Mouse (Mus musculus) thymus, postnatal 0 days (tissue): ENCODE results near the gene Mob1b. TPM values are rescaled to one million over a fixed set of nuclear protein-coding genes. Genes with fewer than 3 reads are reported as not detected.
"Not testable (repeated sequence)": the region's sequence is repeated elsewhere in the genome, so short reads cannot be mapped to it uniquely, and the experiment has no call there.

ENCODE experiments used
- DNase-seq: peaks from one replicate; pipeline ENCODE4 v3.0.0-alpha.2; 2015; ENCODE audit warnings: low spot score
- polyA plus RNA-seq: library from polyadenylated mRNA; unstranded; fragments of >200 nt; fragmentation: Nextera tagmentation; extraction: Ambion mirVana; gene quantifications from 2 replicates; pipeline ENCODE4 v1.2.1, GENCODE M21; 2015

Gene Mob1b
- polyA plus RNA-seq, 1 experiment from 2014 or later, result 10.2 TPM

DNA sequence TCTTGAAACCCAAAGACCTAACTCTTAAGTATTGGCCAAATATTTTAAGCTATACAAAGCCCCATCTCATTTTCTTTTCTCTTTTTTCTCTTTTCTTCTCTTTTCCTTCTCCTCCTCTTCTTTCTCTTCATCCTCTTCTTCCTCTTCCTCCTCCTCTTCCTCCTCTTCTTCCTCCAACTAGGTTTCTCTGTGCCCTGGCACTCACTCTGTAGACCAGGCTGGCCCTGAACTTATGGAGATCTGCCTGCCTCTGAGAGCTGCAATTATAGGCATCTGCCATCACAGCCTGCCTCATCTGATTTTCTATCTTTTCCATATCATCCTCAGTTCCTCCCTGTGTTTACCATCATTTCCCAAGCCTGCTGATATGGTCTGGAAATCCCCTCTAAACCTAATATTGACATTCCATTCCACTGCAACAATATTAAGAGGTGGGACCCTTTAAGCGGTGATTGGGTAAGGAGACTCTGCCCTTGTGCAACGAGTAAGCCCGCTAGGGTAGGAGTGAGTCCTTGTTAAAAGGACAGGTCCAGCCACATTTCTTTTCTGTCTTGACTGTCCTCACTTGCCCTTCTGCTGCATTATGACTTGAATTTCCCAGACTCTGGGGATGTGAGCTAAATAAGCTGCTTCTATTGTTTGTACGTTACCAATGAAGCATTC, 21.3 kb upstream of the Mob1b start:
- DNase-seq, result no peak

DNA sequence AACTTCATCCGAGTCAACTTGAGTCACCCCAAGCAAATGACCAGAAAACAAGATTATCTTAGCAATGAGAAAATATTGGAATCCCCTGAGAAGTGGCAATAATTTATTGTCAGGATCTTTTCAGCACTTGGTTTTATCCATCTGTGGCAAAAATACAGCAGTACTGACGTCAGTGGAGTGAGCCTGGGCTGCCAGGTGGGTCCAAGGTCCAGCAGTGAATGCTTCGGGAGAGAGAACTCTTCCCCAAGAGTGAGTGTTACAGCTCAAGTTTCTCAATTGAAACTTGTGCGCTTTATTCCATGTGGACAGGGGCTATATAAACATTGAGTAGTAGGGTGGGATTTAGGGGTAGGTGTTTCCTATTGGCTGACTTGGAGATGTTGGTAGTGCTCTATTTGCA, 18.6 kb upstream of the Mob1b start:
- no peak for DNase-seq

- DNase-seq, result no peak
Measured at GRCm38 (mm10) chr5:88703551-88703950, 17.1 kb upstream of the Mob1b start.

GRCm38 (mm10) chr5:88711128-88711527, 9.5 kb upstream of the Mob1b start:
- no peak for DNase-seq

- DNase-seq, result no peak
Measured at GRCm38 (mm10) chr5:88711618-88712224, 8.9 kb upstream of the Mob1b start.

- DNase-seq, result no peak
Measured at GRCm38 (mm10) chr5:88712328-88712727, 8.3 kb upstream of the Mob1b start.

- DNase-seq, result no peak
Measured at GRCm38 (mm10) chr5:88716983-88717382, 3.7 kb upstream of the Mob1b start.

DNA sequence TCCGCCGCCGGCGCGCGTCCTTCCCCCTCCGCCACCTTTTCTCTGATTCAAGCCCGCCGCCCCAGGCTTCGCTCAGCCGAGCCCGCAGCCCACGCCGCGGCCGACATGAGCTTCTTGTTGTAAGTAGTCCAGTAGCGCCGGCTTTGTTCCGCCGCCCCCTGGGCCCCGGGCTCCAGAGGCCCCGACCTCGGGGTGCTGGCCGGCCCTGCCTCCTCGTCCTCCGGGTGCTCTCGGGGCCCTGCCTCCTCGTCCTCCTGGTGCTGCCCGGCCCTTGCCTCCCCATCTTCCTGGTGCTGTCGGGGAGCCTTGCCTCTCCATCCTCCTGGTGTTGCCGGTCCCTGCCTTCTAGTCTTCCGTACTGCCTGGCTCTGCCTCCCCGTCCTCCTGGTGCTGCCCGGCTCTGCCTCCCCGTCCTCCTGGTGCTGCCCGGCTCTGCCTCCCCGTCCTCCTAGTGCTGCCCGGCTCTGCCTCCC, 384 bp downstream of the Mob1b start:
- no peak for DNase-seq

DNA sequence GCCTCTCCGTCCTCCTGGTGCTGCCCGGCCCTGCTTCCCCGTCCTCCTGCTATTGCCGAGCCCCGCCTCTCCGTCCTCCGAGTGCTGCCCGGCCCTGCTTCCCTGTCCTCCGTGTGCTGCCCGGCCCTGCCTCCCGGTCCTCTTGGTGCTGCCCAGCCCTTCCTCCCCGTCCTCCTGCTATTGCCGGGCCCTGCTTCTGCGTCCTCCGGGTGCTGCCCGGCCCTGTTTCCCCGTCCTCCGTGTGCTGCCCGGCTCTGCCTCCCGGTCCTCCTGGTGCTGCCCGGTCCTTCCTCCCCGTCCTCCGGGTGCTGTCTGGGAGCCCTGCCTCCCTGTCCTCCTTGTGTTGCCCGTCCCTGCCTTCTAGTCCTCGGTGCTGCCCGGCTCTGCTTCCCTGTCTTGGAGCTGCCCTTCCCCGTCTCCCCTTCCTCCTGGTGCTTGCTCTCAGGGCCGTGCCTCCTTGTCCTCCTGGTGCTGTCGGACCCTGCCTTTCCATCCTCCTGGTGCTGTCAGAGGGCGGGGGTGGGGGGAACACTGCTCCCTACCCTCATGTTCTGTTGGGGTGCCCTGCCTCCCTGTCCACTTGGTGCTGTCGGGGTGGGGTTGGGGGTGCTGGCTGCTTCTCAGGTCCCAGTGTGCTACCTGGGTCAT, 1.0 kb downstream of the Mob1b start:
- DNase-seq, result no peak

DNA sequence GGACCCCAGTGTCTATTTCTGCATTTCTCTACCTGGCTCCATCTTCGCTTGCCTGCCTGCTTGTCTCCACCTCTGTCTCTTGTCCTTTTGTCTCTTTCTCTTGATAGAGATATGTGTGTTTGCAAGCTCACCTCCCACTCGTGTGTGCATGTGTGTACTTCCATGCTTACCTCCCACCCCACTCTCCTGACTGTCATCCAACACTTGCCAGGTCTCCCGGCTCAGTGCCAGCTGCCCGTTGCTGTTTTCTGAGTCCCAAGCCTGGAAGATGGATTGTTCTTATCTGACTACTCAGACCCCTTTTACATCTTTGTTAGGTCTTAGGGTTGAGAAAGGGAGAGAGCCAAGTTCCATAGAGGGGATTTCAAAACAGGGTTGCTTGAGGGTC, 1.6 kb downstream of the Mob1b start:
- no peak for DNase-seq

DNA sequence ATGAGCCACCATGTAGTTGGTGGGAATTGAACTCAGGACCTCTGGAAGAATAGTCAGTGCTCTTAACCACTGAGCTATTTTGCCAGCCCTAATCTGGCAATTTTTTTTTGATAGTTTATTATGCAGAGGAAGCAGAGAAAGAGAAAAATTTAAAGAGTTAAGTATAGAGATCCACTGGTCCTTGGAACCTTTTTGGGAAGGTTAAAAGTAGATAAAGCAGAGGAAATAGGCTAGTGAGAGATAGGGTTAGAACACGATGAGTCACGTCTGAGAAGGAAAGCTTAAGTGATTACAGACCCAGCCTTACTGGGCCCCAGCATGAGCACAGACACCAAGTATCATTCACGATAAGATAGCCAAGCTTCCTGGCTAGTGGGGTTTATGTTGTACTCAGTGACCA, 3.4 kb downstream of the Mob1b start:
- DNase-seq, result no peak

DNA sequence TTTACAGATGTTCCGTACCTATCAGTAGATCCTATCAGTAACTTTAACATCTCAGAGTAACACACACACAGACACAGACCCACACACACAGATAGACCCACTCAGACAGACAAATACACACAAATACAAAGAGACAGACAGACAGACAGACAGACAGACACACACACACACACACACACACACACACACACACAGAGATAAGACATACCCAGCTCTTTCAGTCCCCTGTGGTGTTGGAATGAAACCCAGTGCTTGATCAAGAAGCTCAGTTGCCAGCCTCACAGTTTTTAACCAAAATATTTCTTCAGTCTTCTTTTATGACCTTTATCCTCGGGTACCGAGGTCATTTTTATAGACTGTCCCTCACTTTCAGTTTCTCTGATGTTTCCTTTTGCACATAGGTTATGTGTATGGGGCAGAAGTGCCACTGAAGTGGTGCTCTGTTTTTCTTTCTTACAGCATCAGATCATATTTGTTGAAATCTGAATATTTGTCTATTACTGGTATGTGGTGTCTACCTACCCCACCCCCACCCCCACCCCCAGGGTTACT, 7.0 kb downstream of the Mob1b start:
- DNase-seq, result no peak

- peak; percentile 37 for DNase-seq
Measured at GRCm38 (mm10) chr5:88734786-88735185, 14.1 kb downstream of the Mob1b start.

GRCm38 (mm10) chr5:88741065-88741464, 20.4 kb downstream of the Mob1b start:
- not testable (repeated sequence) for DNase-seq

GRCm38 (mm10) chr5:88747774-88748173, 27.1 kb downstream of the Mob1b start:
- DNase-seq, result no peak

DNA sequence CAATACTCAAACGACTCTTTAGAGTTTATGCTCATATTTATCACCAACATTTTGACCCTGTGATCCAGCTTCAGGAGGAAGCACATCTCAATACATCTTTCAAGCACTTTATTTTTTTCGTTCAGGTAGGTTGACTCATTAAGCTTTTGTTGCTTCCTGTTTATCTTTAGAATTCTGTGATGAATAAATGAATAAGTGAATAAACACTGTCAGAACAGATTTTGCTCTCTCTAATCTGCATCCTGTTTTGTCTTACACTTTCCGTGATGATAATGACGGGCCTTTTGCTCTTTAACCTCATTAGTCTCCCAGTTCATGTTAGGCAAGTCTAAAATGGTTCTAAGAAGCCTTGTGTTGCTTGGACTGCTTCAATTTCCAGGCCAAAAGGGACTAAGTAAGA, 32.5 kb downstream of the Mob1b start:
- DNase-seq, result no peak

DNA sequence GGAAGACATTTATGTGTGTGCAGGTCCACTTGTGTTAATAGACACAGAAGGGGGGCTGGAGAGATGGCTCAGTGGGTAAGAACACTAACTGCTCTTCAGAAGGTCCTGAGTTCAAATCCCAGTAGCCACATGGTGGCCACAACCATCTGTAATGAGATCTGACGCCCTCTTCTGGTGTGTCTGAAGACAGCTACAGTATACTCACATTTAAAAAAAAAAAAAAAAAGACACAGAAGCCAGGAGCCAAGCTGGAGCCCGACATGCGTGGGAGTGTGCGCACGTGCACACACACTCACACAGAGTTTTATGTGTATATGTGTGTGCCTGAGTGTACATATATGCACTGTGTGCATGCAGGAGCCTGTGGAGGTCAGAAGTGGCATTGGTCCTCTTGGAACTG, 42.0 kb downstream of the Mob1b start:
- no peak for DNase-seq

DNA sequence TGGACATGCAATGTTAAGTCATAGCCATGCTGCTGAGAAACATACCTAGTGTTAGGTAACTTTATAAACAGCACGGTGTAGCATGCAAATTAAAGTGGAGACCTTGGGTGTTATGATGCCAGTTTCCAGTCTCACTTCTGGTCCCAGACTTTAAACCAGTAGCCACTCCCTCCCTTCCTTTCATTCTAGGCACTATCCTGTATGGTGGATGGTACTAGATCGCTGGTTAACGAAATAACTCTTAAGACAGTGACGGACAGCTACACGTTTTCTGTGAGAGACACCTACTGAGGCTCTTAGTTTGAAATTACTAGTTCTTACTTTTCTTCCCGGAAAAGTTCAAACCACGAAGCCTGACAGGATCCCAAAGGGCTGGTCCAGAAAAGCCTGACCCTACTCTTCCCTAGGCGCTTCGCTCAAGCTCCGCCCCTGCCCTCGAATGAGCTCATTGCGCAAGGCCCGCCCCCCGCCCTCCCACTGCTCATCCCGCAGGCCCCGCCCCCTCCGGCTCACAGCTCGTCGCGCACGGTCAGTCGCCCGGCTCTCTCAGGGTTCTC, 43.9 kb downstream of the Mob1b start:
- no peak for DNase-seq

DNA sequence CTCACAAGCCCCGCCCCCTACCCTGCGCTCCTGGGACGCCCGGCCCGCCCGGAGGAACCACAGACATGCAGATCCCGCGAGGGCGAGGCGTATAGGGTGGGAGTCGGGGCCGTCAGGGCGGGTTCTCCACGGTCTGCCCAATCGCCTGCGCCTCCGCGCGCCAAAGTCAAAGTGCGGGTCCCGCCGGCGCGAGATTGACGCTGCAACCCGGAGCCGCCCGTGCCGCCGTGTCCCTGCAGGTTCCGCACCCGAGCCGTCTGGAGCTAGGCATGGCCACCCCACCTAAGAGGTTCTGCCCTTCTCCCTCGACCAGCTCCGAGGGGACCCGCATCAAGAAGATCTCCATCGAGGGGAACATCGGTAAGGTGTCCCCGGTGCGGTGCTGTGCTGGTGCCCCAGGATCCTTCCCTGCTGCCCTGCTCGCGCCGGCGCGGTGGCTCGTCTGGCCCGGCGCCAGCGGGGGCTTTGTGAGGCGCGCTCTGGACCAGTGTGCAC, 44.4 kb downstream of the Mob1b start, which contains the start of gene Dck:
TSS of gene Dck (plus strand) at position 10 of the 495 bp plus-strand sequence.
- peak; percentile 99 for DNase-seq

- DNase-seq, result no peak
Measured at GRCm38 (mm10) chr5:88765587-88765986, 44.9 kb downstream of the Mob1b start.

- peak; percentile 86 for DNase-seq
Measured at GRCm38 (mm10) chr5:88766121-88766520, 45.5 kb downstream of the Mob1b start.

DNA sequence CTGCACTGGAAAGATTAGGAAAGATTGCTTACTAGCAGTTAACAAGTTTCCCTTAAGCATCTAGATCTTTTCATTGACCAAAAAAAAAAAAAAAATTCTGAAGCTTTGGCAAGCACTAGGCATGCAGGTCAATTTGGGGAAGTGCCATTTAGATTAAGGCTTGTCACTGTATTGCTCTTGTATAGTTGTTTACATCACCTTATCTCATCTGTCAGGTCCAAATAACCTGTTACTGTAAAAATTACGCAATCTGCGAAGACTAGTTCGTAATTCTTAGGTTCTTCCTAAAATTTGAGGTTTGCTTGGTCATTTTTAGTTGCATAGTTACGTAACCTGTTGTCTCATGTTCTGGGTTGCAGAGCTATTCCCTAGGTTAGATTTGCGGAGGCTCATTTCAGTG, 46.2 kb downstream of the Mob1b start:
- peak; percentile 7 for DNase-seq
